Mouse (Mus musculus) kidney, adult 2 months (tissue): ENCODE results near the gene Zmym5.

Source experiments
- CTCF ChIP-seq: fragments of 200-500 bp; conservative IDR thresholded peaks from 2 replicates; pipeline ENCODE4 v1.5.1; 2011; ENCODE audit warnings: low read depth, mild to moderate bottlenecking, control low read depth, low read length, moderate library complexity, mixed read lengths; ENCODE audit not compliant: insufficient read depth, insufficient read length
- POLR2A ChIP-seq: fragments of 200-500 bp; IDR thresholded peaks from one replicate; pipeline ENCODE4 v1.6.1; 2011; ENCODE audit warnings: low read depth, low read length, control low read depth

- TF ChIP-seq CTCF: no peak
- TF ChIP-seq POLR2A: no peak
These were observed 33.0 kb upstream of the Zmym5 start for GRCm38 (mm10) chr14:56844507-56844906.
